Mouse (Mus musculus) heart, embryonic 14.5 days (tissue): ENCODE measurements around the gene Tmem209. TPM values are rescaled to one million over a fixed set of nuclear protein-coding genes. Genes with fewer than 3 reads are reported as not detected.
A peak's percentile ranks its signal among the peaks of the same experiment; 100 is the strongest.

Experiments used
- ATAC-seq: fragments of 200-750 bp; cut with Nextera tagmentation; 2 replicates; pipeline ENCODE4 v1.8.0; 2017; ENCODE audit warnings: low read depth, moderate TSS enrichment; ENCODE audit not compliant: insufficient number of reproducible peaks, insufficient read depth, low FRiP score
- H3K27ac ChIP-seq, 2 experiments: fragments of 200-500 bp in 1 of 2; fragments of 300-500 bp in 1 of 2; sonication (generic) in 1 of 2; replicated peaks in 1 of 2; 2 replicates each; pipeline ENCODE4 v1.5.1; 2012 to 2014; ENCODE audit warnings: low read depth in 2 of 2, low read length in 2 of 2, control low read depth in 1 of 2, mild to moderate bottlenecking in 1 of 2, mixed read lengths in 1 of 2; ENCODE audit not compliant: control insufficient read depth in 1 of 2, insufficient read depth in 1 of 2
- H3K27me3 ChIP-seq: fragments of 300-500 bp; sonication (generic); 2 replicates; pipeline ENCODE4 v1.6.1; 2014; ENCODE audit warnings: mild to moderate bottlenecking, low read length, control low read depth; ENCODE audit not compliant: control insufficient read depth, insufficient read depth
- H3K36me3 ChIP-seq: fragments of 300-500 bp; sonication (generic); 2 replicates; pipeline ENCODE4 v1.6.1; 2014; ENCODE audit warnings: mild to moderate bottlenecking, control low read depth, low read length, mixed read lengths; ENCODE audit not compliant: control insufficient read depth, insufficient read depth
- H3K4me1 ChIP-seq, 2 experiments: fragments of 200-500 bp in 1 of 2; fragments of 300-500 bp in 1 of 2; sonication (generic) in 1 of 2; 2 replicates each; pipeline ENCODE4 v1.6.1; 2012 to 2014; ENCODE audit warnings: low read length in 2 of 2, control low read depth in 1 of 2, mixed read lengths in 1 of 2; ENCODE audit not compliant: control insufficient read depth in 2 of 2, insufficient read depth in 2 of 2
- H3K4me2 ChIP-seq: fragments of 300-500 bp; sonication (generic); 2 replicates; pipeline ENCODE4 v1.6.1; 2014; ENCODE audit warnings: mild to moderate bottlenecking, low read length
- H3K4me3 ChIP-seq, 2 experiments: fragments of 200-500 bp in 1 of 2; fragments of 300-500 bp in 1 of 2; sonication (generic) in 1 of 2; 2 replicates each; pipeline ENCODE4 v1.5.1; 2012 to 2014; ENCODE audit warnings: low read length in 2 of 2, mild to moderate bottlenecking in 2 of 2, control low read depth in 1 of 2, low read depth in 1 of 2, moderate library complexity in 1 of 2; ENCODE audit not compliant: control insufficient read depth in 1 of 2, insufficient read depth in 1 of 2
- H3K9ac ChIP-seq: fragments of 300-500 bp; sonication (generic); 2 replicates; pipeline ENCODE4 v1.6.1; 2014; ENCODE audit warnings: mild to moderate bottlenecking, low read length
- H3K9me3 ChIP-seq: fragments of 300-500 bp; sonication (generic); 2 replicates; pipeline ENCODE4 v1.6.1; 2016; ENCODE audit warnings: low read length, control low read depth; ENCODE audit not compliant: control insufficient read depth
- WGBS: fragments of 180-500 bp; shearing (Covaris S2); extraction: QIAGEN DNeasy Blood & Tissue Kit; methylation state at CpG from one replicate; pipeline ENCODE4 v1.1.7; 2014; 5-methylcytosine and 5-hydroxymethylcytosine counted together
- polyA plus RNA-seq: library from polyadenylated mRNA; unstranded; fragments of >200 nt; fragmentation: Nextera tagmentation; extraction: Ambion mirVana; gene quantifications from 2 replicates; pipeline ENCODE4 v1.2.1, GENCODE M21; 2014

The Tmem209 gene
- polyA plus RNA-seq, 1 experiment from 2014 or later, result 26.3 TPM

DNA sequence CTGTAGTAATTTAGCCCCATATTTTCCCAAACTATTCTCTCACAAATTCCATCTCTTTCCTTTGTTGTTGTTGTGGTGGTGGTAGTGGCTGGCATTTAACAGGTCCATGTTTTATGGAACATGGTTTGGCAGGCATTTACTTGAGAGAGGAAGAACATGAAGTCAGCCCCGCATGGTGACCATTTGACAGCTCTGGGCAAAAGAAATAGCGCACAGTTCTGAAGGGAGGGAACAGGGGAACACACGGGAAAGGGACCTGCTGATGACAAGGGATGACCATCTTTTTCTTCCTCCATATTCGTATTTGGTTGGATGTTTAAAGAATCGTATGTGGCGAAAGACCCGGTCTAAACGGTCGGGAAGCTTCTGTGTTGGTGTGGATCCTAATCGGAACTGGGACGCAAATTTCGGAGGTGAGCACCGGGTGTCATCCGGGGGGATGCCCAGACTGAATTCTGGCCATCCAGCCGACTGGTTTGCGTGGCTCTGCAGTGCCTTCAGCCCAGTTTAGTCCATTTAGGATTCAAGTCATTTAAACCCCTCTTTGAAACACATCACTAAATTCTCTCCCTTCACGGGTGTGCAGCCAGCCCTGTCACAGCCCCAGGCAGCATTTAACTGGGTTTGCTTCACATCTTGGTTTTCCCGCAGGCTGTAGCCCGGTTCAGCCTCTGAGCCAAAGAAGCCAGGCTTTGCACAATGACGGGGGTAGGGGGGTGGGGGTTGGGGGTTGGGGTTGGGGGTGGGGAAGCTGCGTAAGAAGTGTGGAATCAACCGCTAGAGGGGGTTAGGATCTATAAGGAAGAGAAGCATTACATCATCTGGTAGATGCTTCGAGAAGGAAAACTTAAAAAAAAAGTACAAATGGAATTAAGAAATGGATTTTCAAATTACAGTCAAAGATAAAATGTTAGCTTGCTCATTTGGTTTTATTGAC, 42.3 kb upstream of the Tmem209 start:
- Histone ChIP-seq H3K9me3 (no peaks in the 10 kb centered on the region), H3K36me3 (no peaks in the 10 kb centered on the region), H3K27me3 (no peaks in the 10 kb centered on the region), H3K4me1 (peaks cover 18 to 29% of the 10 kb centered on the region in 2 experiments), H3K27ac (peak overlapping the region in 1 of 2 experiments; percentile 8; a peak in 1 of 4 replicates), H3K4me3 (0 out of 4 replicates have a peak overlapping the region, but pooled peaks of 1 of the 2 experiments have one; percentile 2), H3K4me2 (peak overlapping the region; percentile 43), H3K9ac (peak overlapping the region; percentile 35)
- 36% methylated on average over 23 of the region's 23 CpGs for WGBS
- no peak for ATAC-seq

- H3K4me1 ChIP-seq, result peaks cover 23 to 33% of the 10 kb centered on the region in 2 experiments
- H3K4me2 ChIP-seq, result no peak overlapping the region
- no peak overlapping the region for H3K4me3 ChIP-seq
- H3K9me3 ChIP-seq, result no peaks in the 10 kb centered on the region
- H3K9ac ChIP-seq, result no peak overlapping the region
- no peak overlapping the region for H3K27ac ChIP-seq
- no peaks in the 10 kb centered on the region for H3K27me3 ChIP-seq
- H3K36me3 ChIP-seq, result no peaks in the 10 kb centered on the region
- no peak for ATAC-seq
Measured at GRCm38 (mm10) chr6:30551193-30551515, 41.6 kb upstream of the Tmem209 start.

- Histone ChIP-seq H3K4me2 (no peak overlapping the region), H3K27ac (no peak overlapping the region), H3K36me3 (no peaks in the 10 kb centered on the region), H3K4me3 (no peak overlapping the region), H3K9me3 (no peaks in the 10 kb centered on the region), H3K9ac (no peak overlapping the region), H3K27me3 (no peaks in the 10 kb centered on the region), H3K4me1 (peaks cover 23 to 37% of the 10 kb centered on the region in 2 experiments)
- 78% methylated on average over 7 of the region's 7 CpGs for WGBS
- no peak for ATAC-seq
Measured at GRCm38 (mm10) chr6:30550496-30551192, 41.1 kb upstream of the Tmem209 start.

DNA sequence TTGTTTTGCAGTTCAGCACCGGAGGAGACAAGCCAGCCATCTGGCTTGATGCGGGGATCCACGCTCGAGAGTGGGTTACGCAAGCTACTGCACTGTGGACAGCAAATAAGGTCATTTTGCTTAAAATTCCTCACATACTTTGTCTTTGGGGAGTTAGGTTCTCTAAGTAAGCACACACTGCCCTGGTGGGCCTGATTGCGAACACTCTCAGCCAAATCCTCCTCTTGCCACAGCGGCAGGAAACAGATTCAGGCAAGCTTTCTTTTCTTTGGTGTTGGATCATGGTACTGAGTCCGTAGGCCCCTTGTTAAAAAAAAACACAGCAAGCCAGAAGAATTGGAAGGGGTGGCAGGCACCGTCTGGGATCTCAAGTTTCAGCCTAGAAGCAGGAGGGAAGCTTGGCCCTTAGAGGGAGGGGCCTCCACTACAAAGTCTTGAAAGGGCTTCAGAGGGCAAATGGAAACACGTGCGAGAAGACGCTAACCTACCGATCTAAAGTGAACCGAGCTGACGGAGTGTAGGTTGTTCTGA, 39.7 kb upstream of the Tmem209 start:
- Histone ChIP-seq H3K9ac (peak overlapping the region; percentile 32; the same call in 1 of the 2 replicates), H3K36me3 (no peaks in the 10 kb centered on the region), H3K9me3 (no peaks in the 10 kb centered on the region), H3K4me1 (peaks cover 31 to 46% of the 10 kb centered on the region in 2 experiments), H3K4me3 (no peak overlapping the region), H3K27ac (peak overlapping the region; percentile 56 to 69), H3K4me2 (no peak overlapping the region), H3K27me3 (no peaks in the 10 kb centered on the region)
- no peak for ATAC-seq
- 32% methylated on average over 15 of the region's 15 CpGs for WGBS

- Histone ChIP-seq H3K9ac (peak overlapping the region; percentile 59), H3K4me3 (peak overlapping the region in 1 of 2 experiments; percentile 22; a peak in 2 of 4 replicates), H3K9me3 (no peaks in the 10 kb centered on the region), H3K27ac (peak overlapping the region; percentile 81 to 90), H3K36me3 (no peaks in the 10 kb centered on the region), H3K4me2 (peak overlapping the region; percentile 62), H3K27me3 (no peaks in the 10 kb centered on the region), H3K4me1 (peaks cover 39 to 57% of the 10 kb centered on the region in 2 experiments)
- ATAC-seq, result no peak
- 36% methylated on average over 9 of the region's 9 CpGs for WGBS
Measured at GRCm38 (mm10) chr6:30547656-30548306, 38.2 kb upstream of the Tmem209 start.

DNA sequence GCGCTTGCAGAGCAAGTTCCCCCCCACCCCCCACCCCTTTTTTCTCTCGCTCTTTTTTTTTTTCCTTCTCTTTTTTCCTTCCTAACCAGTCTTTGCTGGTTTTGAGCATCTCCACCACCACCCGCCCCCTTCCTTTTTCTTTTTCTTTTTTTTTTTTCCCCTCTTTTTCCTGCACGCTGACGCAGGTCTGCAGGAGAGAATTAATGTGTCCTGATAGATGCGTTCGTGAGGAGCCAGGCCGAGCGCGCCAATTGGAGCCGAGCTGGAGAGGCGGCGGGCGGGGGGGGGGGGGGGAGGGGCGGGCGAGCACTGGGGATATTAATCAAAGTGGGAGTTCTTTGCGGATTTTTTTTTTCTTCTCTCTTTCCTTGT, 37.7 kb upstream of the Tmem209 start:
- H3K9ac ChIP-seq, result peak overlapping the region; percentile 59
- WGBS, result under 1% methylated on average over 13 of the region's 17 CpGs
- H3K27ac ChIP-seq, result peak overlapping the region; percentile 80 to 90

More for the DNA sequence above, 37.7 kb upstream of the Tmem209 start:
- peak overlapping the region; percentile 18 to 22; a peak in 3 of 4 replicates for H3K4me3 ChIP-seq
- ATAC-seq, result no peak
- peak overlapping the region; percentile 62 for H3K4me2 ChIP-seq
- no peaks in the 10 kb centered on the region for H3K36me3 ChIP-seq
- no peaks in the 10 kb centered on the region for H3K27me3 ChIP-seq
- peaks cover 43 to 62% of the 10 kb centered on the region in 2 experiments for H3K4me1 ChIP-seq
- H3K9me3 ChIP-seq, result no peaks in the 10 kb centered on the region
